Mouse (Mus musculus): ENCODE data around the gene Shroom1.
"Not testable (repeated sequence)": the region's sequence is repeated elsewhere in the genome, so short reads cannot be mapped to it uniquely, and the experiment has no call there.

Shroom1 gene

GRCm38 (mm10) chr11:53456474-53457371 lies at the start of gene Shroom1, which contains the start of gene Gm10447:
Gene Shroom1 (plus strand): TSS chr11:53457205.
Gene Gm10447 (minus strand): TSS chr11:53457110.
- DNase-seq (ENCODE audit: low spot score in 2 of 2): peak in 1 of 2 experiments; percentile 33

- DNase-seq (ENCODE audit: low spot score in 2 of 2): no peak
Observed at GRCm38 (mm10) chr11:53411738-53412137, 45.3 kb upstream of the Shroom1 start.

- DNase-seq (ENCODE audit: low spot score in 2 of 2): no peak
Observed at GRCm38 (mm10) chr11:53413871-53414270, 43.1 kb upstream of the Shroom1 start.

GRCm38 (mm10) chr11:53418048-53418447 lies 39.0 kb upstream of the Shroom1 start:
- no peak for DNase-seq (ENCODE audit: low spot score in 2 of 2)

- no peak for DNase-seq (ENCODE audit: low spot score in 2 of 2)
Observed at GRCm38 (mm10) chr11:53423036-53423435, 34.0 kb upstream of the Shroom1 start, which contains the start of gene Leap2. Gene Leap2 (minus strand): TSS chr11:53423170.

GRCm38 (mm10) chr11:53424826-53425225 lies 32.2 kb upstream of the Shroom1 start:
- peak in 1 of 2 experiments; percentile 34 for DNase-seq (ENCODE audit: low spot score in 2 of 2)

- DNase-seq (ENCODE audit: low spot score in 2 of 2): peak in 1 of 2 experiments; percentile 46
Observed at GRCm38 (mm10) chr11:53425251-53425650, 31.8 kb upstream of the Shroom1 start.

- no peak for DNase-seq (ENCODE audit: low spot score in 2 of 2)
Observed at GRCm38 (mm10) chr11:53425711-53426255, 31.2 kb upstream of the Shroom1 start.

- DNase-seq (ENCODE audit: low spot score in 2 of 2): not testable (repeated sequence)
Observed at GRCm38 (mm10) chr11:53426914-53427313, 30.1 kb upstream of the Shroom1 start.

GRCm38 (mm10) chr11:53427993-53428715 lies 28.9 kb upstream of the Shroom1 start:
- DNase-seq (ENCODE audit: low spot score in 2 of 2): no peak

- no peak for DNase-seq (ENCODE audit: low spot score in 2 of 2)
Observed at GRCm38 (mm10) chr11:53428716-53429057, 28.3 kb upstream of the Shroom1 start.

GRCm38 (mm10) chr11:53429182-53429581 lies 27.8 kb upstream of the Shroom1 start:
- DNase-seq (ENCODE audit: low spot score in 2 of 2): no peak

- DNase-seq (ENCODE audit: low spot score in 2 of 2): no peak
Observed at GRCm38 (mm10) chr11:53430300-53430669, 26.7 kb upstream of the Shroom1 start.

- DNase-seq (ENCODE audit: low spot score in 2 of 2): peak; percentile 99
Observed at GRCm38 (mm10) chr11:53430670-53431346, 26.2 kb upstream of the Shroom1 start, which contains the start of the genes Uqcrq and Gdf9. Gene Uqcrq (minus strand): TSS chr11:53430831. Gene Gdf9 (plus strand): TSS chr11:53431023.

- DNase-seq (ENCODE audit: low spot score in 2 of 2): no peak
Observed at GRCm38 (mm10) chr11:53431347-53432056, 25.5 kb upstream of the Shroom1 start.

- DNase-seq (ENCODE audit: low spot score in 2 of 2): no peak
Observed at GRCm38 (mm10) chr11:53433057-53433456, 23.9 kb upstream of the Shroom1 start.

- no peak for DNase-seq (ENCODE audit: low spot score in 2 of 2)
Observed at GRCm38 (mm10) chr11:53435504-53435903, 21.5 kb upstream of the Shroom1 start.

GRCm38 (mm10) chr11:53436338-53436737 lies 20.7 kb upstream of the Shroom1 start:
- DNase-seq (ENCODE audit: low spot score in 2 of 2): no peak

- DNase-seq (ENCODE audit: low spot score in 2 of 2): no peak
Observed at GRCm38 (mm10) chr11:53441921-53442320, 15.1 kb upstream of the Shroom1 start.

- peak in 1 of 2 experiments; percentile 32 for DNase-seq (ENCODE audit: low spot score in 2 of 2)
Observed at GRCm38 (mm10) chr11:53443861-53444260, 13.1 kb upstream of the Shroom1 start.

- no peak for DNase-seq (ENCODE audit: low spot score in 2 of 2)
Observed at GRCm38 (mm10) chr11:53445562-53445961, 11.4 kb upstream of the Shroom1 start.
